Mouse (Mus musculus) kidney, adult 2 months (tissue): ENCODE data around the gene Celf2. TPM values are rescaled to one million over a fixed set of nuclear protein-coding genes. Genes with fewer than 3 reads are reported as not detected.
A peak's percentile ranks its signal among the peaks of the same experiment; 100 is the strongest.

ENCODE experiments used
- DNase-seq: peaks from one replicate; pipeline ENCODE4 v3.0.0; 2021
- H3K27ac ChIP-seq: fragments of 200-500 bp; 2 replicates; pipeline ENCODE4 v1.5.1; 2012; ENCODE audit warnings: low read depth, low read length, control low read depth, inconsistent platforms; ENCODE audit not compliant: insufficient read depth
- H3K27me3 ChIP-seq: fragments of 200-500 bp; replicated peaks from 2 replicates; pipeline ENCODE4 v1.6.1; 2012; ENCODE audit warnings: mild to moderate bottlenecking, moderate library complexity, low read length, inconsistent platforms; ENCODE audit not compliant: control insufficient read depth, insufficient read depth
- H3K36me3 ChIP-seq: fragments of 200-500 bp; 2 replicates; pipeline ENCODE4 v1.6.1; 2012; ENCODE audit warnings: mild to moderate bottlenecking, moderate library complexity, low read length, inconsistent platforms; ENCODE audit not compliant: control insufficient read depth, insufficient read depth
- H3K4me1 ChIP-seq: fragments of 200-500 bp; 2 replicates; pipeline ENCODE4 v1.6.1; 2011; ENCODE audit warnings: low read length; ENCODE audit not compliant: control insufficient read depth, insufficient read depth
- H3K4me3 ChIP-seq: fragments of 200-500 bp; 2 replicates; pipeline ENCODE4 v1.5.1; 2011; ENCODE audit warnings: mild to moderate bottlenecking, low read depth, low read length, control low read depth; ENCODE audit not compliant: insufficient read depth
- CTCF ChIP-seq: fragments of 200-500 bp; conservative IDR thresholded peaks from 2 replicates; pipeline ENCODE4 v1.5.1; 2011; ENCODE audit warnings: low read depth, mild to moderate bottlenecking, control low read depth, low read length, moderate library complexity, mixed read lengths; ENCODE audit not compliant: insufficient read depth, insufficient read length
- POLR2A ChIP-seq: fragments of 200-500 bp; IDR thresholded peaks from one replicate; pipeline ENCODE4 v1.6.1; 2011; ENCODE audit warnings: low read depth, low read length, control low read depth
- WGBS: fragments of 180-500 bp; shearing (Covaris S2); methylation state at CpG from one replicate; pipeline ENCODE4 v1.1.7; 2018; 5-methylcytosine and 5-hydroxymethylcytosine counted together
- polyA plus RNA-seq: library from polyadenylated mRNA; depleted of rRNA; stranded (reverse); fragments of >200 nt; gene quantifications from 2 replicates; pipeline ENCODE4 v1.2.3, GENCODE M21; 2012

Celf2 gene
- polyA plus RNA-seq, 1 experiment, result 11.5 TPM

GRCm38 (mm10) chr2:7025594-7025993 lies 483.8 kb downstream of the Celf2 start:
- WGBS, result 30% methylated on average over 5 of the region's 5 CpGs
- Histone ChIP-seq H3K27ac (no peak overlapping the region), H3K36me3 (no peaks in the 10 kb centered on the region), H3K4me3 (no peak overlapping the region), H3K27me3 (no peaks in the 10 kb centered on the region), H3K4me1 (no peaks in the 10 kb centered on the region)
- TF ChIP-seq POLR2A, result no peak
- peak; percentile 37 for DNase-seq

GRCm38 (mm10) chr2:7022184-7022583 lies 487.2 kb downstream of the Celf2 start:
- TF ChIP-seq POLR2A (no peak), CTCF (no peak)
- 39% methylated on average over 3 of the region's 3 CpGs for WGBS

GRCm38 (mm10) chr2:7017384-7018113 lies 491.8 kb downstream of the Celf2 start:
- WGBS, result 87% methylated on average over 6 of the region's 6 CpGs

More at GRCm38 (mm10) chr2:7022184-7022583, 487.2 kb downstream of the Celf2 start:
- Histone ChIP-seq H3K4me1 (no peaks in the 10 kb centered on the region), H3K36me3 (no peaks in the 10 kb centered on the region), H3K27ac (no peak overlapping the region), H3K4me3 (no peak overlapping the region), H3K27me3 (no peaks in the 10 kb centered on the region)
- no peak for DNase-seq

GRCm38 (mm10) chr2:7013126-7013525 lies 496.2 kb downstream of the Celf2 start:
- DNase-seq, result no peak
- H3K4me1 ChIP-seq, result no peaks in the 10 kb centered on the region
- WGBS, result 71% methylated on average over 5 of the region's 5 CpGs
- no peak for TF ChIP-seq CTCF
- TF ChIP-seq POLR2A, result no peak
- H3K36me3 ChIP-seq, result no peaks in the 10 kb centered on the region
- no peak overlapping the region for H3K27ac ChIP-seq
- no peaks in the 10 kb centered on the region for H3K27me3 ChIP-seq
- H3K4me3 ChIP-seq, result no peak overlapping the region

More at GRCm38 (mm10) chr2:7017384-7018113, 491.8 kb downstream of the Celf2 start:
- Histone ChIP-seq H3K4me3 (no peak overlapping the region), H3K4me1 (no peaks in the 10 kb centered on the region), H3K27ac (no peak overlapping the region), H3K36me3 (no peaks in the 10 kb centered on the region), H3K27me3 (no peaks in the 10 kb centered on the region)
- TF ChIP-seq CTCF, result no peak
- no peak for TF ChIP-seq POLR2A
- no peak for DNase-seq

DNA sequence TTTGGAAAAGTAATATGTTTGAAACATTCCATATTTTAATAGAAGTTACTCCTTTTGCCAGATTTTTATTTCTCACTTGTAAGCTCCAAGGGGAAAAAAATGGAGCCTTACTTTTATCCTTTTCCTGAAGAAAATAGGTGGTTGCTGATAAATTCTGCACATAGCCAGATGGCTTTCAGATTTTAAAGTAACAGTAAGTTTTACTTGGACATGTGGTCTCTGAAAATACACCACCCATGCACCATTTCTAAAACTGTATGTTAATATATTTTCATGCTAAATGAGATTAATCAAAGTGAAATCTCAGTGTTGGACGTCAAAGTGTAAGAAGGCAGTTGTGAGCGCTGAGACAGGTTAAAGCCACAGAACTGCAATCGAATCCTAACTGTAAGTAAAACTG lies 502.5 kb downstream of the Celf2 start:
- no peak for DNase-seq
- no peak overlapping the region for H3K27ac ChIP-seq
- WGBS, result 91% methylated on average over 3 of the region's 3 CpGs
- no peaks in the 10 kb centered on the region for H3K27me3 ChIP-seq
- no peak for TF ChIP-seq CTCF
- no peak for TF ChIP-seq POLR2A
- no peaks in the 10 kb centered on the region for H3K4me1 ChIP-seq
- no peaks in the 10 kb centered on the region for H3K36me3 ChIP-seq
- H3K4me3 ChIP-seq, result no peak overlapping the region

- no peak for DNase-seq
- TF ChIP-seq CTCF, result no peak
- Histone ChIP-seq H3K27ac (no peak overlapping the region), H3K36me3 (no peaks in the 10 kb centered on the region), H3K4me1 (no peaks in the 10 kb centered on the region), H3K27me3 (no peaks in the 10 kb centered on the region), H3K4me3 (no peak overlapping the region)
- 77% methylated on average over 2 of the region's 2 CpGs for WGBS
Observed at GRCm38 (mm10) chr2:7001967-7002366, 507.4 kb downstream of the Celf2 start.

DNA sequence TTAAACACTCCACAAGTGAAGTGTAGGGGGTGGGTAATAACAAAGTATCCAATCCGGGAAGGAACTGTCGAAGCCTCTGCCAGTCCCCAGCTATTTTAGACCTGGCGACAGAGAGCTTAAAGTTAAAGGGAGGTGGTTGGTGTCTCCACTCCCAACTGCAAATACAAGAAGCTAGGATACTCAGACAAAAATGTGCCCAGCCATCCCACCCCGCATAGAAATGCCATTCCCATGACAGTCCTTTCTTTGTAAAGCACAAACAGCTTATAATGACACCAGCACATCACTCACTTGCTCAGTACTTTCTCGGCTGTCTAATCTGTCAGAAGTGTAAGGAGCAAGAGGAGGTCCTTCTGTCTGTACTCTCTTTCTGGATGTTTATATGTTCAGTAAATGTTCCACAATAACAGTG lies 518.3 kb downstream of the Celf2 start:
- TF ChIP-seq CTCF, result no peak
- TF ChIP-seq POLR2A, result no peak
- Histone ChIP-seq H3K36me3 (no peaks in the 10 kb centered on the region), H3K4me1 (no peaks in the 10 kb centered on the region), H3K27ac (no peak overlapping the region), H3K4me3 (no peak overlapping the region), H3K27me3 (no peaks in the 10 kb centered on the region)
- 85% methylated on average over 5 of the region's 5 CpGs for WGBS
- no peak for DNase-seq

DNA sequence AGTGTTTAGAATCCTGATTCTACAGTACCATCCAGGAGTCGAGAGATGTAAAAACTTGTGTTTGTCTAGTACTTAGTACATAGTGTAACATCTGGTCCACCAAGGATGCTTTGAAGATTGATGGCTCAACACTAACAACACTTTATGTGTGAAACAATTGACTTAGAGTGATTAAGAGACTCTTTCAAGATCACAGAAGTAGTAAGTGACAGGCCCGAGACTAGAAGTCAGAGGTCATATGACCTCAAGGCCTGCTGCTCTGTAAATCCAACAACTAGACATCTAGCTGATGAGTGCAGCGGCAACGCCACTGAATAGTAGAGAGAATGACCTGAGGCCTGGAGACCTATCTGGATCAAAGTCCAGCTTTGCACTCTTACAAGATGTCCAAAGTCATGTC lies 523.7 kb downstream of the Celf2 start:
- no peak for TF ChIP-seq POLR2A
- no peak for TF ChIP-seq CTCF
- no peak for DNase-seq
- no peaks in the 10 kb centered on the region for H3K27me3 ChIP-seq
- no peak overlapping the region for H3K27ac ChIP-seq
- H3K36me3 ChIP-seq, result no peaks in the 10 kb centered on the region
- WGBS, result 61% methylated on average over 4 of the region's 4 CpGs
- H3K4me3 ChIP-seq, result no peak overlapping the region
- H3K4me1 ChIP-seq, result no peaks in the 10 kb centered on the region
